Mouse (Mus musculus): ENCODE data around the gene Tnfrsf13b.

DNA sequence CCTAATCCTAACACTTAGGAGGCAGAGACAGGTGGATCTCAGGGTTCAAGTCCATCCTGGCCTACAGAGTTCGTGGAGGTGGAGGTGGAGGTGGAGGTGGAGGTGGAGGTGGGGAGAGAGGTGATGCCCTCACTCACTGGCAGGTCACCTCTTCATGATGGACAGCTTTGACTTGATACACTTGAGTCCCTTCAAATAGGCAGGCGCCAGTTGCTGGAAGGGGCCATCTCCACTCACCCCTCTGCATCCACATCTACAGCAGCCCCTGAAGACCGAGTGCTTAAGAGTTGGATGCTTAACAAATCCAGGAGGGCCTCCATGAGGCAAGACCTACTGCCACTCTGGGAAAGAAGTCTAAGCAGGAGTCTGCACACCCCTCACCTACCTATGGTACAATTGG is 36.8 kb downstream of the Tnfrsf13b start:
- TF ChIP-seq EP300 (IDR thresholded peaks at IDR 0.05; ENCODE audit: low read depth) (no peak), CTCF (IDR thresholded peaks at IDR 0.05; ENCODE audit: low read depth) (no peak)
